Mouse (Mus musculus): Measurements from ENCODE around the gene Rsrc1. TPM values are rescaled to one million over a fixed set of nuclear protein-coding genes. Genes with fewer than 3 reads are reported as not detected.

The Rsrc1 gene
- polyA plus RNA-seq, 1 experiment = 3.9 TPM

GRCm38 (mm10) chr3:67279781-67280180 is 298.6 kb downstream of the Rsrc1 start:
- DNase-seq (ENCODE audit: low read depth) = no peak

- DNase-seq (ENCODE audit: low read depth) = no peak
Measured at GRCm38 (mm10) chr3:67280247-67280646, 299.1 kb downstream of the Rsrc1 start.

GRCm38 (mm10) chr3:67284039-67284438 is 302.8 kb downstream of the Rsrc1 start:
- DNase-seq (ENCODE audit: low read depth) = no peak

GRCm38 (mm10) chr3:67284848-67285247 is 303.7 kb downstream of the Rsrc1 start:
- DNase-seq (ENCODE audit: low read depth) = no peak

GRCm38 (mm10) chr3:67288664-67289063 is 307.5 kb downstream of the Rsrc1 start:
- DNase-seq (ENCODE audit: low read depth) = no peak

- DNase-seq (ENCODE audit: low read depth) = no peak
Measured at GRCm38 (mm10) chr3:67289482-67289881, 308.3 kb downstream of the Rsrc1 start.

- no peak for DNase-seq (ENCODE audit: low read depth)
Measured at GRCm38 (mm10) chr3:67308725-67309124, 327.5 kb downstream of the Rsrc1 start.

- no peak for DNase-seq (ENCODE audit: low read depth)
Measured at GRCm38 (mm10) chr3:67309644-67310311, 328.6 kb downstream of the Rsrc1 start.

- no peak for DNase-seq (ENCODE audit: low read depth)
Measured at GRCm38 (mm10) chr3:67311436-67311835, 330.2 kb downstream of the Rsrc1 start.

GRCm38 (mm10) chr3:67322422-67322821 is 341.2 kb downstream of the Rsrc1 start:
- DNase-seq (ENCODE audit: low read depth) = no peak

GRCm38 (mm10) chr3:67339558-67339957 is 358.4 kb downstream of the Rsrc1 start:
- no peak for DNase-seq (ENCODE audit: low read depth)

- no peak for DNase-seq (ENCODE audit: low read depth)
Measured at GRCm38 (mm10) chr3:67340921-67341320, 359.7 kb downstream of the Rsrc1 start.

GRCm38 (mm10) chr3:67343004-67343662 is 361.9 kb downstream of the Rsrc1 start:
- DNase-seq (ENCODE audit: low read depth) = no peak

GRCm38 (mm10) chr3:67344599-67344998 is 363.4 kb downstream of the Rsrc1 start:
- DNase-seq (ENCODE audit: low read depth) = no peak

- no peak for DNase-seq (ENCODE audit: low read depth)
Measured at GRCm38 (mm10) chr3:67346674-67347073, 365.5 kb downstream of the Rsrc1 start.

- no peak for DNase-seq (ENCODE audit: low read depth)
Measured at GRCm38 (mm10) chr3:67351406-67352127, 370.4 kb downstream of the Rsrc1 start.

- no peak for DNase-seq (ENCODE audit: low read depth)
Measured at GRCm38 (mm10) chr3:67352128-67352762, 371.1 kb downstream of the Rsrc1 start.

GRCm38 (mm10) chr3:67352763-67353149 is 371.6 kb downstream of the Rsrc1 start:
- DNase-seq (ENCODE audit: low read depth) = no peak

- no peak for DNase-seq (ENCODE audit: low read depth)
Measured at GRCm38 (mm10) chr3:67358376-67358775, 377.2 kb downstream of the Rsrc1 start.

GRCm38 (mm10) chr3:67366087-67366892 is 385.1 kb downstream of the Rsrc1 start:
- no peak for DNase-seq (ENCODE audit: low read depth)

- no peak for DNase-seq (ENCODE audit: low read depth)
Measured at GRCm38 (mm10) chr3:67367481-67367880, 386.3 kb downstream of the Rsrc1 start.
